In the genomic region with DNA sequence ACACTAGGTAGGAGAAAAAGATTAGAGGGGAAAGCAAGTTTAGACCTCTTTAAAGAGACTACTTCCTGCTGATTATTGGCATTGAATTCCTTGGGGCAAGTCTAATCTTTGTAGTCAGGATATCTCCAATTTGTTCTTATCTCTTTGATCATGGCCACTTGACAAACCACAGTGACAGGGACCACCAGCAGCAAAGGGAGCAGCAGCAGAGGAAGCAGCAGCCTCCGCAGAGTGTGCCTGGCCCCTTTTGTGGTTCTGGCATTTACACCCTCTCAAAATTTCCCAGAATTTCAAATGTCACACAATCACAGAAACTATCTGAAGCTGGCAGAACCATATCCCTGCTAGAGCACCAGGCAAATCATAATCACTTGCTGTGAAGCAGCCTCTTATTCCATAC, we compare ENCODE assay signal across 38 mouse cellular contexts. TPM values are rescaled to one million over a fixed set of nuclear protein-coding genes. Genes with fewer than 3 reads are reported as not detected.
"Had no signal": no experiment of that assay in that cellular context is flagged by ENCODE, and none has a peak within 500 bp of the region (broad histone marks: within the 10 kb centered on the region; RNA-seq: fewer than 3 reads in every experiment).

No protein-coding gene starts in this region.

- H3K27me3 ChIP-seq: embryonic facial prominence, embryonic 12.5 days; embryonic facial prominence, embryonic 13.5 days; embryonic facial prominence, embryonic 15.5 days; forebrain, embryonic 12.5 days; forebrain, embryonic 13.5 days; forebrain, embryonic 15.5 days had no signal

- H3K4me1 ChIP-seq: embryonic facial prominence, embryonic 10.5 days; embryonic facial prominence, embryonic 12.5 days; embryonic facial prominence, embryonic 13.5 days; embryonic facial prominence, embryonic 15.5 days; forebrain, embryonic 10.5 days; forebrain, embryonic 12.5 days; forebrain, embryonic 13.5 days; forebrain, embryonic 15.5 days had no signal

- DNase-seq: cerebellum, adult 2 months; cerebellum, adult 8-10 months; cerebellum, adult 9-10 months; cerebellum, adult 9-11 months; cerebellum, postnatal 10 days; cerebellum, postnatal 14 days; cerebellum, postnatal 25 days; cerebellum, postnatal 36 days; embryo, embryonic 11 days; forebrain, postnatal 0 days; gastrocnemius, adult 2 months; gastrocnemius, postnatal 10 days; gastrocnemius, postnatal 14 days; gastrocnemius, postnatal 25 days; gastrocnemius, postnatal 36 days; heart, adult 11 months; heart, adult 18-20 months; heart, adult 2 months had no signal

- H3K4me3 ChIP-seq: embryonic facial prominence, embryonic 10.5 days; embryonic facial prominence, embryonic 12.5 days; embryonic facial prominence, embryonic 13.5 days; embryonic facial prominence, embryonic 15.5 days; erythroblast, embryonic 14.5 days; forebrain, embryonic 10.5 days; forebrain, embryonic 12.5 days; forebrain, embryonic 13.5 days; forebrain, embryonic 15.5 days; gastrocnemius, adult 2 months; heart, adult 2 months had no signal

- H3K9me3 ChIP-seq: embryonic facial prominence, embryonic 10.5 days; embryonic facial prominence, embryonic 12.5 days; embryonic facial prominence, embryonic 13.5 days; embryonic facial prominence, embryonic 15.5 days; forebrain, embryonic 10.5 days; forebrain, embryonic 12.5 days; forebrain, embryonic 13.5 days; forebrain, embryonic 15.5 days had no signal

- H3K4me2 ChIP-seq: embryonic facial prominence, embryonic 12.5 days; embryonic facial prominence, embryonic 13.5 days; embryonic facial prominence, embryonic 15.5 days; forebrain, embryonic 12.5 days; forebrain, embryonic 13.5 days; forebrain, embryonic 15.5 days had no signal

- H3K27ac ChIP-seq: embryonic facial prominence, embryonic 10.5 days; embryonic facial prominence, embryonic 12.5 days; embryonic facial prominence, embryonic 13.5 days; embryonic facial prominence, embryonic 15.5 days; forebrain, embryonic 10.5 days; forebrain, embryonic 12.5 days; forebrain, embryonic 13.5 days; forebrain, embryonic 15.5 days; gastrocnemius, adult 2 months; heart, adult 2 months had no signal

- H3K9ac ChIP-seq: embryonic facial prominence, embryonic 12.5 days; embryonic facial prominence, embryonic 13.5 days; embryonic facial prominence, embryonic 15.5 days; forebrain, embryonic 12.5 days; forebrain, embryonic 13.5 days; forebrain, embryonic 15.5 days; forebrain, postnatal 0 days had no signal

- H3K36me3 ChIP-seq: embryonic facial prominence, embryonic 10.5 days; embryonic facial prominence, embryonic 12.5 days; embryonic facial prominence, embryonic 13.5 days; embryonic facial prominence, embryonic 15.5 days; forebrain, embryonic 10.5 days; forebrain, embryonic 12.5 days; forebrain, embryonic 15.5 days had no signal

- ATAC-seq: forebrain, embryonic 13.5 days; forebrain, embryonic 14.5 days; forebrain, embryonic 15.5 days; forebrain, embryonic 16.5 days; forebrain, postnatal 0 days had no signal

RNA-seq across cellular contexts. Expression of a gene that starts 17.6 kb away (rescaled TPM):
- total RNA-seq: gastrocnemius, adult 18-20 months; gastrocnemius, adult 2 months; gastrocnemius, adult 8-10 months; gastrocnemius, postnatal 25 days; gastrocnemius, postnatal 36 days; heart, adult 18-20 months; heart, adult 2 months; heart, adult 8-10 months had no signal

RNA-seq across cellular contexts. Expression of a gene that starts 24.1 kb away (rescaled TPM):
- total RNA-seq: forebrain, postnatal 0 days; gastrocnemius, adult 18-20 months; gastrocnemius, adult 2 months; gastrocnemius, adult 8-10 months; gastrocnemius, postnatal 10 days; gastrocnemius, postnatal 14 days; gastrocnemius, postnatal 25 days; gastrocnemius, postnatal 36 days; gastrocnemius, postnatal 4 days; heart, adult 18-20 months; heart, adult 2 months; heart, adult 8-10 months had no signal
- polyA plus RNA-seq: cerebellum, adult 2 months; cortical plate, adult 2 months; embryonic facial prominence, embryonic 10.5 days; embryonic facial prominence, embryonic 11.5 days; embryonic facial prominence, embryonic 12.5 days; embryonic facial prominence, embryonic 13.5 days; embryonic facial prominence, embryonic 14.5 days; erythroblast, embryonic 14.5 days; forebrain, embryonic 10.5 days; forebrain, embryonic 11.5 days; forebrain, embryonic 12.5 days; forebrain, embryonic 13.5 days; forebrain, embryonic 14.5 days; forebrain, embryonic 15.5 days; forebrain, embryonic 16.5 days; forebrain, postnatal 0 days; frontal cortex, adult 2 months; heart, adult 2 months had no signal

RNA-seq across cellular contexts. Expression of a gene that starts 29.3 kb away (rescaled TPM):
- total RNA-seq: gastrocnemius, adult 18-20 months; gastrocnemius, adult 2 months; gastrocnemius, adult 8-10 months; gastrocnemius, postnatal 25 days; gastrocnemius, postnatal 36 days; heart, adult 18-20 months; heart, adult 2 months had no signal
- polyA plus RNA-seq: erythroblast, embryonic 14.5 days had no signal
